Mouse (Mus musculus) mouse trophoblast stem cell (cell line): ENCODE measurements around the gene Ttc21a.

Source experiments
- in situ Hi-C, 2 experiments: fragments of 300-500 bp; cut with MseI, MboI; formaldehyde crosslinking; loops; 2 replicates in 1 of 2; 3 replicates in 1 of 2; pipeline ENCODE4 v1.15.1; 2025

Gene Ttc21a

GRCm38 (mm10) chr9:119973869-119974520 lies 36.6 kb downstream of the Ttc21a start:
- in situ Hi-C loops, result loop anchor here in 1 of 2 experiments (5.0 kb wide), 1 partner anchor 38 kb away; no protein-coding TSS in a partner anchor

- in situ Hi-C loops, result loop anchor here (5.0 kb wide), 1 partner anchor 38 kb away; no protein-coding TSS in a partner anchor
These were observed 37.2 kb downstream of the Ttc21a start for GRCm38 (mm10) chr9:119974609-119975008.

- in situ Hi-C loops, result loop anchor here in 1 of 2 experiments (5.0 kb wide), 1 partner anchor 37 kb away; no protein-coding TSS in a partner anchor
These were observed 37.9 kb downstream of the Ttc21a start for GRCm38 (mm10) chr9:119975286-119975685.

- in situ Hi-C loops, result loop anchor here in 1 of 2 experiments (5.0 kb wide), 1 partner anchor 35 kb away; no protein-coding TSS in a partner anchor
These were observed 39.5 kb downstream of the Ttc21a start for GRCm38 (mm10) chr9:119976704-119977556.

GRCm38 (mm10) chr9:119977557-119978060 lies 40.2 kb downstream of the Ttc21a start:
- in situ Hi-C loops, result loop anchor here in 1 of 2 experiments (5.0 kb wide), 1 partner anchor 35 kb away; no protein-coding TSS in a partner anchor

GRCm38 (mm10) chr9:119978151-119978810 lies 40.9 kb downstream of the Ttc21a start:
- in situ Hi-C loops, result loop anchor here in 1 of 2 experiments (5.0 kb wide), 1 partner anchor 34 kb away; no protein-coding TSS in a partner anchor

GRCm38 (mm10) chr9:119978811-119979441 lies 41.5 kb downstream of the Ttc21a start:
- in situ Hi-C loops, result loop anchor here in 1 of 2 experiments (5.0 kb wide), 1 partner anchor 33 kb away; no protein-coding TSS in a partner anchor

GRCm38 (mm10) chr9:119979749-119980148 lies 42.3 kb downstream of the Ttc21a start:
- in situ Hi-C loops, result loop anchor here in 1 of 2 experiments (5.0 kb wide), 1 partner anchor 33 kb away; no protein-coding TSS in a partner anchor

- in situ Hi-C loops, result no loop called here
These were observed 43.4 kb downstream of the Ttc21a start for GRCm38 (mm10) chr9:119980770-119981182.

GRCm38 (mm10) chr9:119981183-119982179 lies 44.1 kb downstream of the Ttc21a start:
- in situ Hi-C loops, result no loop called here

- in situ Hi-C loops, result no loop called here
These were observed 44.9 kb downstream of the Ttc21a start for GRCm38 (mm10) chr9:119982241-119982811.

- in situ Hi-C loops, result no loop called here
These were observed 45.6 kb downstream of the Ttc21a start for GRCm38 (mm10) chr9:119982956-119983551.

GRCm38 (mm10) chr9:119983585-119984535 lies 46.5 kb downstream of the Ttc21a start:
- in situ Hi-C loops, result no loop called here

GRCm38 (mm10) chr9:119984536-119985011 lies 47.2 kb downstream of the Ttc21a start, which contains the start of gene Csrnp1:
Csrnp1 (minus strand) TSS chr9:119984658.
- in situ Hi-C loops, result no loop called here

GRCm38 (mm10) chr9:119985881-119986574 lies 48.6 kb downstream of the Ttc21a start:
- in situ Hi-C loops, result no loop called here

- in situ Hi-C loops, result no loop called here
These were observed 50.9 kb downstream of the Ttc21a start for GRCm38 (mm10) chr9:119988304-119988703.

- in situ Hi-C loops, result no loop called here
These were observed 53.9 kb downstream of the Ttc21a start for GRCm38 (mm10) chr9:119991310-119991709.
